Mouse (Mus musculus) heart, postnatal 0 days (tissue): Measurements from ENCODE around the gene Mad2l1bp. TPM values are rescaled to one million over a fixed set of nuclear protein-coding genes. Genes with fewer than 3 reads are reported as not detected.

Experiments used
- ATAC-seq: fragments of 200-750 bp; cut with Nextera tagmentation; 2 replicates; pipeline ENCODE4 v1.8.0; 2017; ENCODE audit warnings: low read depth, moderate number of reproducible peaks, moderate library complexity; ENCODE audit not compliant: insufficient read depth
- DNase-seq: peaks from one replicate; pipeline ENCODE4 v3.0.0-alpha.2; 2016; ENCODE audit warnings: low spot score
- H3K27ac ChIP-seq: fragments of 300-500 bp; sonication (generic); 2 replicates; pipeline ENCODE4 v1.5.1; 2014; ENCODE audit warnings: low read depth, mild to moderate bottlenecking
- H3K27me3 ChIP-seq: fragments of 300-500 bp; sonication (generic); 2 replicates; pipeline ENCODE4 v1.6.1; 2014; ENCODE audit warnings: low read length, mixed read lengths; ENCODE audit not compliant: control insufficient read depth, insufficient read depth
- H3K36me3 ChIP-seq: fragments of 300-500 bp; sonication (generic); replicated peaks from 2 replicates; pipeline ENCODE4 v1.6.1; 2014; ENCODE audit warnings: low read length, mixed read lengths; ENCODE audit not compliant: control insufficient read depth, insufficient read depth
- H3K4me1 ChIP-seq: fragments of 300-500 bp; sonication (generic); 2 replicates; pipeline ENCODE4 v1.6.1; 2014; ENCODE audit warnings: antibody characterized with exemption; ENCODE audit not compliant: control insufficient read depth, insufficient read depth
- H3K4me2 ChIP-seq: fragments of 300-500 bp; sonication (generic); 2 replicates; pipeline ENCODE4 v1.6.1; 2014; ENCODE audit warnings: low read depth, mild to moderate bottlenecking, low read length, moderate library complexity
- H3K4me3 ChIP-seq: fragments of 300-500 bp; sonication (generic); 2 replicates; pipeline ENCODE4 v1.5.1; 2014; ENCODE audit warnings: low read depth, low read length
- H3K9ac ChIP-seq: fragments of 300-500 bp; sonication (generic); replicated peaks from 2 replicates; pipeline ENCODE4 v1.6.1; 2014; ENCODE audit warnings: low read depth, low read length, mixed read lengths
- H3K9me3 ChIP-seq: fragments of 300-500 bp; sonication (generic); replicated peaks from 2 replicates; pipeline ENCODE4 v1.6.1; 2016; ENCODE audit warnings: low read length; ENCODE audit not compliant: control insufficient read depth
- CTCF ChIP-seq: IDR thresholded peaks from 2 replicates; pipeline ENCODE4 v1.5.1; 2016; ENCODE audit warnings: antibody characterized with exemption, control low read depth, low read depth
- EP300 ChIP-seq: IDR thresholded peaks from 2 replicates; pipeline ENCODE4 v1.6.1; 2016; ENCODE audit warnings: antibody characterized with exemption, low read depth
- WGBS: fragments of 180-500 bp; shearing (Covaris S2); extraction: QIAGEN DNeasy Blood & Tissue Kit; methylation state at CpG from one replicate; pipeline ENCODE4 v1.1.7; 2014; 5-methylcytosine and 5-hydroxymethylcytosine counted together
- polyA plus RNA-seq: library from polyadenylated mRNA; unstranded; fragments of >200 nt; fragmentation: Nextera tagmentation; extraction: Ambion mirVana; gene quantifications from 2 replicates; pipeline ENCODE4 v1.2.1, GENCODE M21; 2015
- total RNA-seq: library from RNA; depleted of rRNA; stranded (reverse); fragments of >200 nt; gene quantifications from 2 replicates; pipeline ENCODE4 v1.2.3, GENCODE M21; 2014; ENCODE audit warnings: low replicate concordance

Mad2l1bp gene
- total and polyA plus RNA-seq, 2 experiments from 2014 or later: 26.9 to 32.6 TPM

GRCm38 (mm10) chr17:46132058-46132718 is 21.2 kb downstream of the Mad2l1bp start:
- peak; percentile 68 for DNase-seq
- no peak for TF ChIP-seq EP300
- TF ChIP-seq CTCF: peak; percentile 91

DNA sequence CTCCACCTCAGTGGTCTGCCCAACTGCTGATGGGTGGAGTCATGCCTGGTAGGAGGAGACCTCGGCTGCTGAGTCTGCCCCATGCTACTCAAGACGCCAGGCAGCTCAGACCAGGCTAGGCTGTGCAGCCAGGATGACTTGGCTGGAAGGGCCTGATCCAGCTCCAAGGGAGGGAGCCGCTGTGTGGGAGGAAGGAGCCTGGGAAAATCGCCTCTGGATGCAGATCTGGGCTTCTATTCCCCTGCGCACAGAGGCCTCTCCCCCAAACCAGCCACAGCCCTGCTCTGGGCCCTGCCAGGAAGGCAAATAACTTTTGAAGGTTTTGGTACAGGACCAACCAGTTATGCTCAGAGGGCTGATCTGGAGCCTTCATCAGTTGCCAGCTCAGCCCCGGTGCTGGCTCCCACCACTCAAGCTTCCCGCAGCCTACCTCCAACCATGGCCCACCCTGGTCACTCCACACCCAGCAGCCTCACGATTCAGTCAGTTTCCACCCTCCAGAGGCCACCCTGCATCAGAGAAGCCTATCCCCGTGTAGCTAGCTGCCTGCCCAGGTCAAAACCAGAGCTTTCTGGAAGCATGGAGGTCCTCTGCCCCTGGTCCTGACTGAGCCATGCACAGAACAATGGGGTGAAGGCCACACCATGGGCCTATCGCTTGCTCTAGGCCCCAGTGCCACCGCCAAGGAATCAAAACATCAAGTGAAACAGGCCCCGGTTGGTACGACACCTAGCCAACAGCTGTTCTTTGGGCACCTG is 23.4 kb downstream of the Mad2l1bp start:
- H3K36me3 ChIP-seq: peaks cover 41% of the 10 kb centered on the region
- no peaks in the 10 kb centered on the region for H3K9me3 ChIP-seq
- ATAC-seq (0 out of 2 replicates have a peak, but pooled peaks have one; percentile 10), DNase-seq (no peak)
- H3K4me3 ChIP-seq: no peak overlapping the region
- no peak for TF ChIP-seq CTCF
- no peak for TF ChIP-seq EP300
- H3K27me3 ChIP-seq: no peaks in the 10 kb centered on the region
- 68% methylated on average over 13 of the region's 13 CpGs for WGBS
- no peak overlapping the region for H3K9ac ChIP-seq
- 0 out of 2 replicates have a peak overlapping the region, but pooled peaks have one; percentile 1 for H3K27ac ChIP-seq
- no peaks in the 10 kb centered on the region for H3K4me1 ChIP-seq
- no peak overlapping the region for H3K4me2 ChIP-seq

More at GRCm38 (mm10) chr17:46132058-46132718, 21.2 kb downstream of the Mad2l1bp start:
- Histone ChIP-seq H3K4me2 (no peak overlapping the region), H3K4me3 (no peak overlapping the region), H3K4me1 (no peaks in the 10 kb centered on the region), H3K9me3 (no peaks in the 10 kb centered on the region), H3K9ac (no peak overlapping the region), H3K36me3 (peaks cover 19% of the 10 kb centered on the region), H3K27ac (no peak overlapping the region), H3K27me3 (no peaks in the 10 kb centered on the region)
- WGBS: 16% methylated on average over 12 of the region's 12 CpGs
- no peak; the same call in 1 of the 2 replicates for ATAC-seq

DNA sequence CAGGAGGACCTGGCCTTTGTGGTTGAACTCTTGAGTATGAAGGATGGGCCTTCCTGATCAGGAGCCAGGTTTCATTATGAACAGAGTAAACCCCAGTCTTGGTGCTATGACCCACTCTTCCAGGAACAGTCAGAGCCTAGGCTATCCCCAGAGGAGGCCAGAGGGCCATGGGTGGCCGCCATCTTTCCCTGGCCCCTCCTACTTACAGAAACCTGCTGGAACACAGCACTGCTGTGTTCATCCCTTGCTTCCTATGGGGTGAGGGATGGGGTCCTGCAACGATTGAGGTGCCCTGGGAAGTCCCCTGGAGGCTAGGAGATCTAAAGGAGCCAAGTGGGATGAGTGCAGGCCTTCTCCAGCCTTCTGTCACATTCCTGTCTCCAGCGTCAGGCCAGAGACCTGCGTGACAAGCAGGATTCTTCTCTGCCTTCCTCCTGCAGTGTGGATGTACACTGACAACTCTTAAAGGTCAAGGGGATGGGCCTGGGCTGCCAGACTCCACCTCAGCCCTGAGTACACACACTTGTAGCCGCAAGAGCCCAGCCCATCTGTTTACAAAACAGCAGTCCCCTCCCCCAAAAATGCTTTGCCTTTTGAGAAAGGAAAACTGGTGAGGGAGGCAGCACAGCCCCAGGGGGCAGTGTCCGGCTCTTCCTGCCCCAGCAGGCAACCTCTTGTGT is 25.4 kb downstream of the Mad2l1bp start:
- no peak overlapping the region for H3K4me3 ChIP-seq
- ATAC-seq (no peak), DNase-seq (no peak)
- H3K27ac ChIP-seq: no peak overlapping the region
- H3K4me1 ChIP-seq: peaks cover 11% of the 10 kb centered on the region
- 71% methylated on average over 6 of the region's 6 CpGs for WGBS
- H3K4me2 ChIP-seq: no peak overlapping the region
- H3K9me3 ChIP-seq: no peaks in the 10 kb centered on the region
- H3K36me3 ChIP-seq: peaks cover 60% of the 10 kb centered on the region
- H3K27me3 ChIP-seq: no peaks in the 10 kb centered on the region
- TF ChIP-seq CTCF (no peak), EP300 (no peak)
- no peak overlapping the region for H3K9ac ChIP-seq

DNA sequence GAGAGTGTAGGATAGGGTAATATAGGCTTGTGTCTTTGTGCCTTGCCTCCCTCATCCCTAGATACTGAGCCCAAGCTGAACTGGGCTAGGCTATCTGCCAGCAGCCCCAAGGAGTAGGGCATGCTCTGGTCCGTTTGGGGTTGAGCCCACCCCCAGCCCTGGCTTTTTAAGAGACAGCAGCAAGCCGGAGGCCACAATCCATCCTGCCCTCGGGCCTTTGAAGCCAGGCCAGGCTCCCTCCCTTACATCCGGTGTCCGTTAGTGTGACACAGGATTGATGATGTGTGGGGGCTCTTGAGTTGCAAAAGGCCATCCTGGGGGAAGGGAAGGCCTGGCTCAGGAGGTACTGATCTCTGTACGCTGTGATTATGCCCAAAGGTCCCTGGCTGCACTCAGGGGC is 26.7 kb downstream of the Mad2l1bp start:
- Histone ChIP-seq H3K27me3 (no peaks in the 10 kb centered on the region), H3K4me3 (no peak overlapping the region), H3K9ac (no peak overlapping the region), H3K9me3 (no peaks in the 10 kb centered on the region), H3K4me1 (peaks cover 14% of the 10 kb centered on the region), H3K36me3 (peaks cover 66% of the 10 kb centered on the region), H3K27ac (no peak overlapping the region), H3K4me2 (no peak overlapping the region)
- DNase-seq: no peak
- WGBS: 72% methylated on average over 6 of the region's 6 CpGs
- ATAC-seq: no peak
- no peak for TF ChIP-seq CTCF
- no peak for TF ChIP-seq EP300

- Histone ChIP-seq H3K4me2 (no peak overlapping the region), H3K27ac (peak overlapping the region; percentile 72), H3K36me3 (peaks cover 79% of the 10 kb centered on the region), H3K9ac (no peak overlapping the region), H3K27me3 (no peaks in the 10 kb centered on the region), H3K4me3 (no peak overlapping the region), H3K9me3 (no peaks in the 10 kb centered on the region), H3K4me1 (peaks cover 14% of the 10 kb centered on the region)
- DNase-seq (no peak), ATAC-seq (peak; percentile 62)
- 57% methylated on average over 12 of the region's 12 CpGs for WGBS
- TF ChIP-seq EP300: 0 out of 2 replicates have a peak, but pooled peaks have one; percentile 24
- no peak; the same call in 1 of the 2 replicates for TF ChIP-seq CTCF
These were observed 29.2 kb downstream of the Mad2l1bp start for GRCm38 (mm10) chr17:46123953-46124700.
